Mouse (Mus musculus) heart, postnatal 0 days (tissue): ENCODE data around the gene Rtp4. TPM values are rescaled to one million over a fixed set of nuclear protein-coding genes. Genes with fewer than 3 reads are reported as not detected.

Experiments
- ATAC-seq: fragments of 200-750 bp; cut with Nextera tagmentation; 2 replicates; pipeline ENCODE4 v1.8.0; 2017; ENCODE audit warnings: low read depth, moderate number of reproducible peaks, moderate library complexity; ENCODE audit not compliant: insufficient read depth
- DNase-seq: peaks from one replicate; pipeline ENCODE4 v3.0.0-alpha.2; 2016; ENCODE audit warnings: low spot score
- H3K27ac ChIP-seq: fragments of 300-500 bp; sonication (generic); 2 replicates; pipeline ENCODE4 v1.5.1; 2014; ENCODE audit warnings: low read depth, mild to moderate bottlenecking
- H3K27me3 ChIP-seq: fragments of 300-500 bp; sonication (generic); 2 replicates; pipeline ENCODE4 v1.6.1; 2014; ENCODE audit warnings: low read length, mixed read lengths; ENCODE audit not compliant: control insufficient read depth, insufficient read depth
- H3K36me3 ChIP-seq: fragments of 300-500 bp; sonication (generic); replicated peaks from 2 replicates; pipeline ENCODE4 v1.6.1; 2014; ENCODE audit warnings: low read length, mixed read lengths; ENCODE audit not compliant: control insufficient read depth, insufficient read depth
- H3K4me1 ChIP-seq: fragments of 300-500 bp; sonication (generic); 2 replicates; pipeline ENCODE4 v1.6.1; 2014; ENCODE audit warnings: antibody characterized with exemption; ENCODE audit not compliant: control insufficient read depth, insufficient read depth
- H3K4me2 ChIP-seq: fragments of 300-500 bp; sonication (generic); 2 replicates; pipeline ENCODE4 v1.6.1; 2014; ENCODE audit warnings: low read depth, mild to moderate bottlenecking, low read length, moderate library complexity
- H3K4me3 ChIP-seq: fragments of 300-500 bp; sonication (generic); 2 replicates; pipeline ENCODE4 v1.5.1; 2014; ENCODE audit warnings: low read depth, low read length
- H3K9ac ChIP-seq: fragments of 300-500 bp; sonication (generic); replicated peaks from 2 replicates; pipeline ENCODE4 v1.6.1; 2014; ENCODE audit warnings: low read depth, low read length, mixed read lengths
- H3K9me3 ChIP-seq: fragments of 300-500 bp; sonication (generic); replicated peaks from 2 replicates; pipeline ENCODE4 v1.6.1; 2016; ENCODE audit warnings: low read length; ENCODE audit not compliant: control insufficient read depth
- CTCF ChIP-seq: IDR thresholded peaks from 2 replicates; pipeline ENCODE4 v1.5.1; 2016; ENCODE audit warnings: antibody characterized with exemption, control low read depth, low read depth
- EP300 ChIP-seq: IDR thresholded peaks from 2 replicates; pipeline ENCODE4 v1.6.1; 2016; ENCODE audit warnings: antibody characterized with exemption, low read depth
- WGBS: fragments of 180-500 bp; shearing (Covaris S2); extraction: QIAGEN DNeasy Blood & Tissue Kit; methylation state at CpG from one replicate; pipeline ENCODE4 v1.1.7; 2014; 5-methylcytosine and 5-hydroxymethylcytosine counted together
- polyA plus RNA-seq: library from polyadenylated mRNA; unstranded; fragments of >200 nt; fragmentation: Nextera tagmentation; extraction: Ambion mirVana; gene quantifications from 2 replicates; pipeline ENCODE4 v1.2.1, GENCODE M21; 2015
- total RNA-seq: library from RNA; depleted of rRNA; stranded (reverse); fragments of >200 nt; gene quantifications from 2 replicates; pipeline ENCODE4 v1.2.3, GENCODE M21; 2014; ENCODE audit warnings: low replicate concordance

Gene Rtp4
- total and polyA plus RNA-seq, 2 experiments from 2014 or later: 9.8 to 16.9 TPM

- no peak overlapping the region for H3K27ac ChIP-seq
- DNase-seq (no peak), ATAC-seq (no peak)
- 48% methylated on average over 4 of the region's 4 CpGs for WGBS
- no peaks in the 10 kb centered on the region for H3K4me1 ChIP-seq
- TF ChIP-seq EP300: no peak
- no peaks in the 10 kb centered on the region for H3K9me3 ChIP-seq
- no peaks in the 10 kb centered on the region for H3K36me3 ChIP-seq
- H3K27me3 ChIP-seq: no peaks in the 10 kb centered on the region
- H3K4me2 ChIP-seq: no peak overlapping the region
- H3K4me3 ChIP-seq: no peak overlapping the region
- no peak overlapping the region for H3K9ac ChIP-seq
Measured at GRCm38 (mm10) chr16:23541046-23541445, 21.0 kb downstream of the Rtp4 start.

- no peak overlapping the region for H3K4me3 ChIP-seq
- H3K27ac ChIP-seq: no peak overlapping the region
- no peak for ATAC-seq
- no peak overlapping the region for H3K9ac ChIP-seq
- H3K27me3 ChIP-seq: no peaks in the 10 kb centered on the region
- DNase-seq: no peak
- H3K9me3 ChIP-seq: no peaks in the 10 kb centered on the region
- no peaks in the 10 kb centered on the region for H3K4me1 ChIP-seq
- no peak overlapping the region for H3K4me2 ChIP-seq
- H3K36me3 ChIP-seq: no peaks in the 10 kb centered on the region
- 60% methylated on average over 4 of the region's 4 CpGs for WGBS
- TF ChIP-seq CTCF: no peak
- no peak for TF ChIP-seq EP300
Measured at GRCm38 (mm10) chr16:23542866-23543265, 22.8 kb downstream of the Rtp4 start.

DNA sequence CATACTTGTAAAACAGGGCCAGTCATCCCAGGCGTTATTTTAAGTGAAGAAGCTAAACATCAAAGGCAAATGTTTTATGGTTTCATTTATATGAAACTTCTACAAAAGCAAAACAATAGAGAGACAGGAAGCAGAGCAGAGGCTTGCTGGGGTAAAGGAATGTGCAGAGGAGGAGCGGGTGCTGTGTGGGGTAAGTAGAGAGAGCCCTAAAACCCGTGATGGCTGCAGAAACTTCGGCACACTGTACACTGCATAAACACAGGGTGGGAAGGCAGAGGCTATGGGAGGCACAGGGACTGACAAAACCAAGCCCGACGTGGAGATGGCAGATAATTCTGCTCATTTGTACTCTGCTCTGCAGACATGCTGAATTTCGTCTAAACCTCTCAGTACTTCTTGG lies 24.3 kb downstream of the Rtp4 start:
- ATAC-seq: no peak
- TF ChIP-seq CTCF (no peak), EP300 (no peak)
- no peak for DNase-seq
- H3K9me3 ChIP-seq: no peaks in the 10 kb centered on the region
- no peaks in the 10 kb centered on the region for H3K27me3 ChIP-seq
- H3K36me3 ChIP-seq: no peaks in the 10 kb centered on the region
- no peak overlapping the region for H3K27ac ChIP-seq
- WGBS: 47% methylated on average over 7 of the region's 7 CpGs
- H3K4me1 ChIP-seq: no peaks in the 10 kb centered on the region
- no peak overlapping the region for H3K9ac ChIP-seq
- no peak overlapping the region for H3K4me3 ChIP-seq
- no peak overlapping the region for H3K4me2 ChIP-seq

DNA sequence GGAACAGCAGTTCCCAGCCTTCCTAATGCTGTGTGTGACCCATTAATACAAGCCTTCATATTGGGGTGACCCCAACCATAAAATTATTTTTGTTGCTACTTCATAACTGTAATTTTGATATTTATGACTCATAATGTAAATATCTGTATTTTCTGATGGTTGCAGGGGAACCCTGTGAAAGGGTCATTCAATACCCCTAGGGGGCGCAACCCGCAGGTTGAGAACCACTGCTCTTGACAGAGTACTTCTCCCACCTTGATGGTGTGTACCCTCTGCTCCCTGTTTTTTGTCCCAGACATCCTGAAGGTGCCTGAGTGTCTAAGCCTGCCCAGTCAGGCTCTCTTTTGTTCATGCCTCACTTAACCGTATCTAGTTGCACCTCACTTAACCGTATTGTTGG lies 27.7 kb downstream of the Rtp4 start:
- Histone ChIP-seq H3K9me3 (no peaks in the 10 kb centered on the region), H3K4me2 (no peak overlapping the region), H3K4me3 (no peak overlapping the region), H3K4me1 (no peaks in the 10 kb centered on the region), H3K27ac (no peak overlapping the region), H3K27me3 (0 out of 2 replicates have a peak, but pooled peaks cover 4% of the 10 kb centered on the region), H3K36me3 (no peaks in the 10 kb centered on the region), H3K9ac (no peak overlapping the region)
- ATAC-seq (no peak), DNase-seq (no peak)
- TF ChIP-seq CTCF (no peak), EP300 (no peak)
- WGBS: 78% methylated on average over 4 of the region's 4 CpGs

GRCm38 (mm10) chr16:23550346-23550980 lies 30.4 kb downstream of the Rtp4 start:
- Histone ChIP-seq H3K9ac (no peak overlapping the region), H3K4me1 (no peaks in the 10 kb centered on the region), H3K4me2 (no peak overlapping the region), H3K36me3 (no peaks in the 10 kb centered on the region), H3K27ac (no peak overlapping the region), H3K27me3 (0 out of 2 replicates have a peak, but pooled peaks cover 4% of the 10 kb centered on the region), H3K9me3 (no peaks in the 10 kb centered on the region), H3K4me3 (no peak overlapping the region)
- ATAC-seq: no peak
- DNase-seq: peak; percentile 34
- peak; percentile 92 for TF ChIP-seq CTCF
- no peak for TF ChIP-seq EP300
- 42% methylated on average over 8 of the region's 8 CpGs for WGBS

GRCm38 (mm10) chr16:23550981-23551582 lies 31.0 kb downstream of the Rtp4 start:
- H3K4me2 ChIP-seq: no peak overlapping the region
- no peaks in the 10 kb centered on the region for H3K36me3 ChIP-seq
- H3K27me3 ChIP-seq: 0 out of 2 replicates have a peak, but pooled peaks cover 4% of the 10 kb centered on the region
- H3K27ac ChIP-seq: no peak overlapping the region
- H3K4me3 ChIP-seq: no peak overlapping the region
- H3K4me1 ChIP-seq: no peaks in the 10 kb centered on the region
- no peaks in the 10 kb centered on the region for H3K9me3 ChIP-seq
- WGBS: 82% methylated on average over 18 of the region's 18 CpGs
- DNase-seq (no peak), ATAC-seq (no peak)
- no peak overlapping the region for H3K9ac ChIP-seq
- TF ChIP-seq EP300 (no peak), CTCF (no peak)
